Mouse (Mus musculus) C2C12 (cell line): Measurements from ENCODE around the gene Smpd2. TPM values are rescaled to one million over a fixed set of nuclear protein-coding genes. Genes with fewer than 3 reads are reported as not detected.
A peak's percentile ranks its signal among the peaks of the same experiment; 100 is the strongest.

Experiments
- H3K27me3 ChIP-seq: one replicate; pipeline ENCODE4 v1.6.1; 2011; ENCODE audit not compliant: control insufficient read depth, insufficient read depth, insufficient read length
- H3K36me3 ChIP-seq: one replicate; pipeline ENCODE4 v1.6.1; 2011; ENCODE audit not compliant: control insufficient read depth, insufficient read depth
- H3K4me3 ChIP-seq: one replicate; pipeline ENCODE4 v1.5.1; 2011; ENCODE audit warnings: mild to moderate bottlenecking, control low read depth; ENCODE audit not compliant: poor library complexity, insufficient read depth, severe bottlenecking
- H3K79me2 ChIP-seq: one replicate; pipeline ENCODE4 v1.6.1; 2011; ENCODE audit not compliant: control insufficient read depth, insufficient read depth
- H3K79me3 ChIP-seq: one replicate; pipeline ENCODE4 v1.6.1; 2011; ENCODE audit warnings: low read depth, control low read depth
- H3ac ChIP-seq: one replicate; pipeline ENCODE3; 2011; ENCODE audit warnings: low read depth; ENCODE audit not compliant: control insufficient read depth, insufficient read length
- CEBPB ChIP-seq: IDR thresholded peaks from one replicate; pipeline ENCODE4 v1.6.1; 2011; ENCODE audit warnings: low read depth, mild to moderate bottlenecking, control low read depth, moderate library complexity
- CTCF ChIP-seq: IDR thresholded peaks from one replicate; pipeline ENCODE4 v1.5.1; 2011; ENCODE audit not compliant: control insufficient read depth, insufficient read depth, insufficient read length
- FOSL1 ChIP-seq: IDR thresholded peaks from one replicate; pipeline ENCODE4 v1.8.0; 2011; ENCODE audit warnings: mild to moderate bottlenecking, low read length; ENCODE audit not compliant: poor library complexity, insufficient read depth, severe bottlenecking
- MAX ChIP-seq: IDR thresholded peaks from one replicate; pipeline ENCODE4 v1.6.1; 2011; ENCODE audit warnings: mild to moderate bottlenecking, control low read depth
- MYOD1 ChIP-seq: IDR thresholded peaks from one replicate; pipeline ENCODE4 v1.6.1; 2011; ENCODE audit warnings: low read depth; ENCODE audit not compliant: control insufficient read depth, insufficient read length
- MYOG ChIP-seq: IDR thresholded peaks from one replicate; pipeline ENCODE4 v1.6.1; 2011; ENCODE audit not compliant: control insufficient read depth, insufficient read length; ENCODE audit errors: extremely low read depth
- USF1 ChIP-seq: IDR thresholded peaks from one replicate; pipeline ENCODE4 v1.6.1; 2011; ENCODE audit warnings: low read depth, mild to moderate bottlenecking, control low read depth, moderate library complexity
- polyA plus RNA-seq: library from polyadenylated mRNA; unstranded; fragments of >200 nt; fragmentation: generic; extraction: Trizol; gene quantifications from one replicate; pipeline ENCODE4 v1.2.1, GENCODE M21; 2012; ENCODE audit warnings: missing spikeins

Gene Smpd2
- polyA plus RNA-seq, 1 experiment, result 20.7 TPM

DNA sequence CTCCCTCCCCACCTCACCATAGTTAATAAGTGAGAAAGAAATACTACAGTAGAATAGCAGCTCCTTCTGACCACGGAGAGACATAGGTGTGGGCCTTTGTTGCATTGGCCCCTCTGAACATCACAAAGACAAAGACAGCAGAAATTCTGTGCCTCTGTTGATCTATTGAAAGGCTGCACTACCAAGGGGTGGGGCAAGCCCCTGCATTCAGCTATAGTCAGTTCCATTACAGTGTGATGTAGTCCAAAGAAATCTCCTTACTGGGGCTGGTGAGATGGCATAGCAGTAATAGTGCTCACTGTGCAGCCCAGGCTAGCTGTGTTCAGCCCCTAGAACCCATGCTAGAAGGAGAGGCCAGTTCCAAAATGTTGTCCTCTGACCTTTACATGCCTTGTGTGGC, 14.8 kb upstream of the Smpd2 start:
- Histone ChIP-seq H3K79me2 (no peaks in the 10 kb centered on the region), H3K79me3 (no peaks in the 10 kb centered on the region), H3K27me3 (peaks cover 8% of the 10 kb centered on the region), H3K36me3 (no peaks in the 10 kb centered on the region), H3K4me3 (no peak overlapping the region), H3ac (no peak overlapping the region)
- TF ChIP-seq MAX (no peak), CTCF (no peak)

DNA sequence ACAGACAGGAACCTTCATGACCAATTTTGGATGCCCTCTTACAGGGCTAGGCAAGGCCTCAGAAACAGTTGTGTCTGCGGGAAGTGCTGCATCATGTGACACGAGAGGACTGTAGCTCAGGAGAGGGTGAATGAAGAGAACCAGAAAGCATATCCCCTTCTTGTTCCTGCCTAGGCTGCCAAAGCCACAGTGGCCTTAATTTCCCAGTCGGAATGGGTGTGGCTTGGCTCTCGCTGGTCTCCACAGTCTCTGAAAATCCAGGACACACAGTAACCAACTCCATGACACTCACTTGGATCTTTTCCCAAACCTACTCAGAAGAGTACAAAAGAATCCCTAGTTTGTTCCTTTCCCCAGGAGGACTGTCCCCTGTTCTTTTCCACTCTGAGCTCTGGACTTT, 10.8 kb upstream of the Smpd2 start:
- peak; percentile 59 for TF ChIP-seq USF1
- no peak for TF ChIP-seq MAX
- no peak for TF ChIP-seq CEBPB
- TF ChIP-seq MYOG, result no peak
- no peaks in the 10 kb centered on the region for H3K27me3 ChIP-seq
- H3ac ChIP-seq, result no peak overlapping the region
- H3K4me3 ChIP-seq, result no peak overlapping the region
- H3K36me3 ChIP-seq, result no peaks in the 10 kb centered on the region
- H3K79me3 ChIP-seq, result no peaks in the 10 kb centered on the region
- no peaks in the 10 kb centered on the region for H3K79me2 ChIP-seq

DNA sequence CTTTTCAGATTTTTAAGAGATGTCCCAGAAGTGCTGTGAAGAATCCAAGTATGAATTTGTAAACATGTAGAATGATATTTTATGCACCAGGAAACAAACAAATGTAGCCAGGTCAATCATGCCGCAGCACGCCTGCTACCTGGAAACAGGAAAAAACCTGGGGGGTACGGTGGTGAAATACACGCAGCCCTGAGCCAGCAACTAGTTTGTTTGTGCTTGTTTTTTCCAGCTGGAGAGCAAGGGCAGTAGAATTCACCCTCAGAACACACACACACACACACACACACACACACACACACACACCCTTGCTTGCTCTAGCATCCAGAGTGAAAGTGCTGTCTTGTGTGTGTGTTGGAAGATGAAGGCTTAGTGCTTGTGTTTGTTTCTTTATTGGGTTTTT, 942 bp upstream of the Smpd2 start:
- Histone ChIP-seq H3K4me3 (no peak overlapping the region), H3K79me2 (no peaks in the 10 kb centered on the region), H3K27me3 (no peaks in the 10 kb centered on the region), H3K36me3 (peaks cover 5% of the 10 kb centered on the region), H3ac (no peak overlapping the region), H3K79me3 (no peaks in the 10 kb centered on the region)
- no peak for TF ChIP-seq FOSL1

DNA sequence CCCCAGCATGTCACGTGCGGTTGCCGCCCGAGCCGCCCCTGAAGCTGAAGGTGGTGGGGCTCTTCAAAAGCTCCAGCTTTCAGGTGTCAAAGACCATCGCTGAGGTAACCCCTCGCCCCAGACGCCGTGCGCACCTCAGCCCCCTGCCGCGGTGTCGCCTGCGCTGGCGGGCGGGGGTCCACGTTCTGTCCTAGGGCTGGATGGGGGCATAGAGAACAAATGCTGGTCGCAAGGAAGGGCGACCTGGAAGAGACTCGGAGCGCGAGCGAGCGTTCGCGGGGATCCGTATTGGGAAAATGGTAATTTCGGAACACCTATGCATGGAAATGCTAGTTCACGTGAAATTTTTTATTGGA, 327 bp upstream of the Smpd2 start:
- Histone ChIP-seq H3K27me3 (no peaks in the 10 kb centered on the region), H3K79me3 (no peaks in the 10 kb centered on the region), H3K79me2 (no peaks in the 10 kb centered on the region), H3ac (peak overlapping the region; percentile 74), H3K36me3 (peaks cover 9% of the 10 kb centered on the region), H3K4me3 (peak overlapping the region; percentile 46)
- TF ChIP-seq USF1, result no peak
- TF ChIP-seq CTCF, result no peak
- TF ChIP-seq MAX, result no peak
- no peak for TF ChIP-seq MYOD1
- TF ChIP-seq CEBPB, result no peak
- no peak for TF ChIP-seq FOSL1
- TF ChIP-seq MYOG, result no peak

DNA sequence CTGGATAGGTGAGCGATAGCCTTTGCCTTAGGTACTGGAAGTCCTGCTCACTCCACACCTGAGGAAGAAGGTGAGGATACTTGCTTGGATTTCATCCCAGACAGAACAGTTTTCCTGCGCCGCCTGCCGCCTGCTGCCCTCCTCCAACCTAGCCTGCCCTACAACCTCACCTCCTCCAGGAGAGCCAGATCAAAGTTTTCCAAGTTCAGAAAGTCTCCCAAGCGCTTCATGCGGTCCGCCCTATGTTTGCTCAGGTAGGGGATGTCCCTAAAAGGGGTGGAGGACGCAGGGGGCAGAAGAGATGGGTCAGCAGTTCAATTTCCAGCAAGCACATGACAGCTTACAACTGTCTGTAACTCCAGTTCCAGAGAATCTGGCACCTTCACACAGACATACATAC, 875 bp downstream of the Smpd2 start:
- peak overlapping the region; percentile 46 for H3K4me3 ChIP-seq
- TF ChIP-seq FOSL1 (no peak), MYOD1 (no peak), MYOG (no peak), USF1 (no peak), MAX (no peak), CEBPB (no peak), CTCF (no peak)
- no peaks in the 10 kb centered on the region for H3K27me3 ChIP-seq
- H3K79me3 ChIP-seq, result no peaks in the 10 kb centered on the region
- no peaks in the 10 kb centered on the region for H3K79me2 ChIP-seq
- H3K36me3 ChIP-seq, result peaks cover 16% of the 10 kb centered on the region
- peak overlapping the region; percentile 31 for H3ac ChIP-seq

DNA sequence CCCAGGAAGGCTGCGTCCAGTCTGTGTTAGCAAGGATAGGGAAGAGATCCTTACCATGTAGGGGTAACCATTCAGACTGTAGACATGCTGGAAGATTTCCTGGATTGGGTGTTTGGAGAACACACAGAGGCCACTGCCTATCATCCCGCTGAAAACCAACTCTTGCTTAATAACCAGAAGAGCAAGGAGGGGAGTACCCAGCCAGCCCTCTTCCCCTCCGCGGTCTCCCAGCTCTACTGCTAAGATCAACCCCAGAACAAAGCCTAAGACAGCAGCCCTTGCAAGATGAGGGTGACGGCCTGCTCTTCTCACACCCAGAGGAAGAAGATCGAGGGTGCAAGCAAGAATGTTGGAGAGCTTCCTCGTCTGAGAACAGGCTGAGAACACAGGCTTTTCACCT, 1.3 kb downstream of the Smpd2 start:
- H3K27me3 ChIP-seq, result no peaks in the 10 kb centered on the region
- peaks cover 16% of the 10 kb centered on the region for H3K36me3 ChIP-seq
- H3K79me2 ChIP-seq, result no peaks in the 10 kb centered on the region
- H3ac ChIP-seq, result peak overlapping the region; percentile 31
- TF ChIP-seq CEBPB (no peak), CTCF (no peak), MYOD1 (no peak), MAX (no peak), FOSL1 (no peak), MYOG (no peak), USF1 (no peak)
- no peaks in the 10 kb centered on the region for H3K79me3 ChIP-seq
- H3K4me3 ChIP-seq, result no peak overlapping the region
